Mouse (Mus musculus) lung, postnatal 25 days (tissue): Measurements from ENCODE around the gene Hexb.

Experiments
- DNase-seq: peaks from one replicate; pipeline ENCODE4 v3.0.0; 2022; ENCODE audit warnings: low spot score

Hexb gene

DNA sequence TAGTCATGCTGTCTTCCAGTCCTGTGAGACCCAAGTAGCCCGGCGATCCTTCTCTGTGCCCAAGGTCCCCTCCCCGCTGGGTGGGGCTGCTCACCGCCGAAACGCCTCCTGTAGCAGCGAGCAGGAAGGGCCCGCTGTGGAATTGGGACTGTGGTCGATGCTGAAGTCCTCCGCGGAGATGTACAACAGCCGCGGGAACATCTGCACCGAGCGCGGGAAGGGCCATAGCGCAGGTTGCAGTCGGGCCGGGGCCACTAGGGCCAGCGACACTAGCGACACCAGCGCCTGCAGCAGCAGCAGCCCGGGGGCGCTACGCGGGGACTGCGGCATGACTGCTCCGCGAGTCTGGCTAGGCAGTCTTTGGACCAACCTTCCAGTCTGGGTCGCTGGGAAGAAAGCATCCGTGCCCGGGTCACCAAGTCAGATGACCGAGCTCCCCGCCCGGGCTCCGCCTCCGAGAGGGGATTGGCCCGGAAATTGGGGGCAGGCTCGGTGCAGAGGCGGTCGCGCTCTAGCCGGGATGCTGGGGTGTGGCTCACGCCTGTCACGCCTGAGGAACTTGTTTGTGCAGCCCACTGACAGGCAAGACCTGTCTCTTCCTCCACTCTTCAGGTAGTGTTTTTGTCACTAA lies at the start of gene Hexb:
Gene Hexb (minus strand): TSS at position 426 of the 631 bp plus-strand sequence.
- peak; percentile 95 for DNase-seq

- DNase-seq: no peak
Observed at GRCm38 (mm10) chr13:97247754-97248153, 49.6 kb upstream of the Hexb start.

- DNase-seq: no peak
Observed at GRCm38 (mm10) chr13:97246217-97246616, 48.1 kb upstream of the Hexb start.

DNA sequence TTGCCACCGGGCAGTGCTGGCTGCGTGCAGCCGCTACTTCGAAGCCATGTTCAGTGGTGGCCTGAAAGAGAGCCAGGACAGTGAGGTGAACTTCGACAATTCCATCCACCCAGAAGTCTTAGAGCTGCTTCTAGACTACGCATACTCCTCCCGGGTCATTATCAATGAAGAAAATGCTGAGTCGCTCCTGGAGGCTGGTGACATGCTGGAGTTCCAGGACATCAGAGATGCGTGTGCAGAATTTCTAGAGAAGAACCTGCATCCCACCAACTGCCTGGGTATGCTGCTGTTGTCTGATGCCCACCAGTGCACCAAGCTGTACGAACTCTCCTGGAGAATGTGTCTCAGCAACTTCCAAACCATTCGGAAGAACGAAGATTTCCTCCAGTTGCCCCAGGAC lies 47.0 kb upstream of the Hexb start:
- no peak for DNase-seq

DNA sequence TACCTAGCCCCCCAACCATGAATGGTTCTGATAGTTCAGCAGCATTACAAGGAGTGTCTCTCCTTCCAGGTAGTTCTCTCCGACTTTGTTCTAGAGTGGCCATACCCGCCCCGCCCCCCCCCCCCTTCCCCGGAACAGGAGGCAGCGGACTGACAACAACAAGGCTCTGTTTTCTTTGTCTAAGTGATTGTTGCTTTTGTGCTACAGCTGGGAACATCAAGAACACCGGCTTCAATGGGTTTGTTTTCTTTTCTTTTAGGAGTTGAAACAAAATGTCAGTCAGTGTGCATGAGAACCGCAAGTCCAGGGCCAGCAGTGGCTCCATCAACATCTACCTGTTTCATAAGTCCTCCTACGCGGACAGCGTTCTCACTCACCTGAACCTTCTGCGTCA lies 46.6 kb upstream of the Hexb start:
- no peak for DNase-seq

GRCm38 (mm10) chr13:97243962-97244711 lies 46.0 kb upstream of the Hexb start:
- no peak for DNase-seq

DNA sequence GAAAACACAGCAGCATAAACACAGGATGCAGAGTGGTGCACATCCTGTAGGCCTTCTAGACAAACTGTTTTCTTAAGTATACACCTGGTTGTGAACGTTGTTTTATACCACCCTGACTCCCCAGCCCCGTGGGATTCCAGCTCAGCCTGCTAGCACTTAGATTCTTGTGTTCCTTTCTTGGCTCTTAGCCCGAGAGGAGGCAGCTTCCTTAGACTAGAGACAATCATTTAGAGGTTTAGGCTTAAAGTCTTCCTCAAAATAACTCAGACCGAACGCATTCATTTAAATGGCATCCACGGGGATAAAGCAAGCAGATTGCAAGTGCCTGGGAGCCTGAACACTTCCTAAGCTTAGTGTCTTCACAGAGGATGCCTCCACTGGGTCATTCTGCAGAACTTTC lies 44.6 kb upstream of the Hexb start:
- DNase-seq: no peak

DNA sequence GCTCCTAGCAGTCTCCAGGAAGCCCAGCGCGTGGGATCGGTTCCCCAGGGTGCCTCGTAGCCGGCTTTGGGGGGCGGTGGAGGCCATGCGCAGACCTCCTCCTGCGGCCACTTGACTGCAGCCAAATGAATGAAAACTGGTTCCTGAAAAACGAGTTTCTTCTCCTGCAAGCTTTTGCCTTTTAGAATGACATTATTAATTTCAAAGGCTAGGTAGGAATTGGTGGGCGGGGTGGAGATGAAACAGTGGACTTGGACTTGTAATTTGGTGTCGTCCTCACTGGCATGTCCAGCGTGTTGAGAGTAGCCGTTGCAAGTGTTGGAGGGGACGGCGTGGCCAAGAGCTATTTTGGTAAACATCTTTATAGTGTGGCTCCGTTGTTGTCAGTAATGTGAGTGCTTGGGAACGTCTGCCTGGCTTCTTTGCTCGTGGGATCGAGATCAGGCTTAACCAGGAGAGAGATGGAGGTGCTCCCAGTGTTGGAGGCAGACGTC lies 43.7 kb upstream of the Hexb start:
- DNase-seq: no peak

DNA sequence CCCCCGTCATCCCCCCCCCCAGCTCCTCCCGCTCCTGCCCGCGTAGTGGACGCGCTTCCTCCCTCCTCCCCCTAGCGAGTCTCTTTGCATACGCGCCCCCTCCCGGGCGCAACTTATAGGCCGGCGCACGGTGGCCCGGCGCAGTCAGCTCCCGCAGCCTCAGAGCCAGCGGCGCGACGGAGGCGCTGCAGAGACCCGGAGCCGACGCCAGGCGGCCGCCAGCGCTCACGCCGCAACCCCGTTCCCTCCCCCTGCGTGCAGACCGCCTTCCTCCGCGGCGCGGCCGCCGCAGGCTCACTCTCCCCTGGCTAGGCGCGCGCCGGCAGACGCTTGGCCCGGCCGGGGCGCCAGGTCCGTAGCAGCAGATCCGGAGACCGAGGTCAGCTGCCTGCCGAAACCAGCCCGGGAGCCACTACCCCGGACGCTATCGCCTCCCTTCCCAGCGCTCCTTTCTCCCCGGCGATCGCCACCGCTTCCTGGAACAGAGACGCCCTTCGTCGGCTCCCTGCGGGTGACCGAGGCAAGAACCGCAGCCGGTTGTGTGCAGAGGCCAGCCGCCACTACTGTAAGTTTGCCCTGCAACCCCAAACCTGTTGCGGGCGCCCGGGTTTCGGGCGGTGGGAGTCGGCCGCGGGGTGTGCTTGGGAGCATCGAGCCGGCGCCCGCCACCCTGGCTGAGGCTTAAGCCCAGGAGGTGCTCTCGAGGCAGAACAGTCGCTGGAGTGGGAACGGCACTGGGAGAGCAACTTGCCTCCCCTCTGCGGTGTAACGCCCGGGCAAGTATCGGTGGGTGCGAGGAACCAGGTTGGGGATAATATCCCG lies 43.0 kb upstream of the Hexb start, which contains the start of gene Enc1:
Gene Enc1 (plus strand): TSS at position 141 of the 822 bp plus-strand sequence.
- DNase-seq: peak; percentile 92

DNA sequence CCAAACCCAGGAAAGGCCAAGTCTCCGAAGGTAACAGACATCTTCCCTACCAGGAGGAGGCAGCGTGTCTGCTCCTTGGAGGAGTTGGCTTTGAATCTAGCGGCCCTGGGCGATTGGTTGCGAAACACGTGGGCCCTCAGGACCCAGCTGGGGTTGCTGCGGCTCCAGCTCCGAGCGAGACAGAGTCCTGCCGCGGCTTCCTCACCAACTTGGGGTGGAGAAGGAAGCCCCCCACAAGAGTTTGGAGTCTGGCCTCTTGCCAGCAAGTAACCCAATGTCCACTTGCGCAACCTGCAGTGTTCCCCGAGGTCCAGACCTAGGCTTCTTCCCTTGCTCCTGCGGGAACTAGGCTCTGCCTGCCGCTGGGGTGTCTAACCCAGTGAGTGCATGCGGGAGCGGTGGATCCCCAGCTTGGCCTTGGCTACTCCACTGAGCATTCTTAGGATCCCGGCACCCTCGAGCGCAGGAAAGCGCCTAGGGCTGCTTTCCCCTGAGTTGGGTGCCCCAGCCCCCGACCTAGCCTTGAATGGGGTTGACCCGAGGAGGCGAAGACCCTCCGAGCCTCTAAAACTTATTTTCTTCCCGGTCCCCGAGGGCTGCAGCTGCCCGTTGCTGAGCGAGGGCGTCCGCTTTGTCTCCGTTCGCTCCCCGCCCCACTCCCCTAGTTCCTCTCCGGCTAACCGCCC lies 42.3 kb upstream of the Hexb start:
- peak; percentile 84 for DNase-seq

- peak; percentile 61 for DNase-seq
Observed at GRCm38 (mm10) chr13:97239343-97240180, 41.4 kb upstream of the Hexb start.

GRCm38 (mm10) chr13:97238181-97238981 lies 40.2 kb upstream of the Hexb start:
- no peak for DNase-seq

GRCm38 (mm10) chr13:97237700-97238099 lies 39.5 kb upstream of the Hexb start:
- no peak for DNase-seq

DNA sequence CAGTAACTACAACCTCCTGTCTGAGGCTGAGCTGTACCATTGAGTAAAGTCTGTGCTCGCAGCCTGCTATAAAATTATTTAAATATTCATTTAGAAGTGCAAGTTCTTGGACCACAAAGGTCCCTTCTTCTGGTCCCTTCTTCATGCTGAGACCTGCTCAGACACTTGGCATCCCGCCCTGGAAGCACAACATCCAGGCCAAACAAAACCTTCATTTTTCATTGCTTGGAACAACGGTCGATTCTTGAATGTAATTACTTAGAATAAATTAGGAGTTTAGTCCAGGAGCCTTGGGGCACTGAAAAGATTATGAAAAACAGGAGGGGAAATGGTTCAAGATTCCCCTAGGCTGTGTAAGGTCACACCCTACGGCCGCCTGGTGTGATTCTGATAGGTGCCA lies 37.8 kb upstream of the Hexb start:
- no peak for DNase-seq

- DNase-seq: peak; percentile 85
Observed at GRCm38 (mm10) chr13:97234785-97235417, 36.7 kb upstream of the Hexb start.

GRCm38 (mm10) chr13:97233092-97233491 lies 34.9 kb upstream of the Hexb start:
- no peak for DNase-seq

GRCm38 (mm10) chr13:97230101-97230500 lies 31.9 kb upstream of the Hexb start:
- no peak for DNase-seq

- DNase-seq: no peak
Observed at GRCm38 (mm10) chr13:97227795-97228194, 29.6 kb upstream of the Hexb start.

DNA sequence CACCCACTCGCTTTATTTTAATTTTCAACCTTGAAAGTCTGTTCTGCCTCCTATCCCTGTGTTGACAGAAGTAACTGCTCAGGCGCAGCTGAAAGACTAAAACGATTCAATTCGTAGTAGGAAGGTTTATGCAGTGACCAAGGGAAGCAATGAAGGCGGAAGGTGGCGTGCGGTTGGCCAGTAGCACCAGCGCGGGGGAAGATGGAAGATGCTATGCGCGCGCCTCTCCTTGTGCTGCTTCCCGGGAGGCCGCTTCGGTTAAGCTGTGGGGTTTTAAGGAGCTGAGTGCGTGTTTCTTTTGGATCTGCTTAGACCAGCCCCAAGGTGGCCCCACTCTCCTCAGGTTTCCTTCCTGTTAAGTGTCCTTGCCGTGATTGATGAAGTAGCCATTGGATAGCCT lies 27.0 kb upstream of the Hexb start:
- no peak for DNase-seq
